Mouse (Mus musculus): Measurements from ENCODE around the gene H13.
"Not testable (repeated sequence)": the region's sequence is repeated elsewhere in the genome, so short reads cannot be mapped to it uniquely, and the experiment has no call there.

Gene H13

GRCm38 (mm10) chr2:152661163-152661562 lies 8.1 kb upstream of the H13 start:
- no peak for DNase-seq (ENCODE audit: low read depth, low spot score)

- DNase-seq (ENCODE audit: low read depth, low spot score): not testable (repeated sequence)
Measured at GRCm38 (mm10) chr2:152666191-152666590, 3.1 kb upstream of the H13 start.

GRCm38 (mm10) chr2:152669639-152670484 lies 601 bp downstream of the H13 start:
- no peak for DNase-seq (ENCODE audit: low read depth, low spot score)

- no peak for DNase-seq (ENCODE audit: low read depth, low spot score)
Measured at GRCm38 (mm10) chr2:152670983-152671641, 1.9 kb downstream of the H13 start.

- DNase-seq (ENCODE audit: low read depth, low spot score): no peak
Measured at GRCm38 (mm10) chr2:152671642-152671999, 2.4 kb downstream of the H13 start.

GRCm38 (mm10) chr2:152672166-152672565 lies 2.9 kb downstream of the H13 start:
- DNase-seq (ENCODE audit: low read depth, low spot score): peak; percentile 39

GRCm38 (mm10) chr2:152674148-152674547 lies 4.9 kb downstream of the H13 start:
- no peak for DNase-seq (ENCODE audit: low read depth, low spot score)

GRCm38 (mm10) chr2:152675252-152675791 lies 6.1 kb downstream of the H13 start:
- DNase-seq (ENCODE audit: low read depth, low spot score): no peak

GRCm38 (mm10) chr2:152678302-152678701 lies 9.0 kb downstream of the H13 start:
- DNase-seq (ENCODE audit: low read depth, low spot score): no peak

- DNase-seq (ENCODE audit: low read depth, low spot score): no peak
Measured at GRCm38 (mm10) chr2:152678925-152679324, 9.7 kb downstream of the H13 start.

- DNase-seq (ENCODE audit: low read depth, low spot score): no peak
Measured at GRCm38 (mm10) chr2:152679701-152680355, 10.6 kb downstream of the H13 start.

GRCm38 (mm10) chr2:152683086-152683485 lies 13.8 kb downstream of the H13 start:
- DNase-seq (ENCODE audit: low read depth, low spot score): no peak

GRCm38 (mm10) chr2:152686399-152686798 lies 17.1 kb downstream of the H13 start:
- no peak for DNase-seq (ENCODE audit: low read depth, low spot score)

- DNase-seq (ENCODE audit: low read depth, low spot score): peak; percentile 98
Measured at GRCm38 (mm10) chr2:152686806-152687267, 17.6 kb downstream of the H13 start, which contains the start of gene Mcts2. Gene Mcts2 (plus strand): TSS chr2:152687035.

GRCm38 (mm10) chr2:152691564-152692217 lies 22.4 kb downstream of the H13 start:
- no peak for DNase-seq (ENCODE audit: low read depth, low spot score)

GRCm38 (mm10) chr2:152693233-152693632 lies 24.0 kb downstream of the H13 start:
- peak; percentile 58 for DNase-seq (ENCODE audit: low read depth, low spot score)

- no peak for DNase-seq (ENCODE audit: low read depth, low spot score)
Measured at GRCm38 (mm10) chr2:152693735-152694134, 24.5 kb downstream of the H13 start.

GRCm38 (mm10) chr2:152694708-152695107 lies 25.4 kb downstream of the H13 start:
- peak; percentile 44 for DNase-seq (ENCODE audit: low read depth, low spot score)

GRCm38 (mm10) chr2:152696016-152696415 lies 26.8 kb downstream of the H13 start:
- no peak for DNase-seq (ENCODE audit: low read depth, low spot score)

- DNase-seq (ENCODE audit: low read depth, low spot score): peak; percentile 89
Measured at GRCm38 (mm10) chr2:152696476-152697164, 27.4 kb downstream of the H13 start.

- no peak for DNase-seq (ENCODE audit: low read depth, low spot score)
Measured at GRCm38 (mm10) chr2:152700138-152700537, 30.9 kb downstream of the H13 start.
